Mouse (Mus musculus): ENCODE data around the gene BC037034. TPM values are rescaled to one million over a fixed set of nuclear protein-coding genes. Genes with fewer than 3 reads are reported as not detected.

The BC037034 gene
- total and polyA plus RNA-seq, 3 experiments = 4.5 to 15.4 (median 11.2) TPM

- peaks cover 8 to 30% of the 10 kb centered on the region in 2 experiments for H3K4me1 ChIP-seq (ENCODE audit: control insufficient read depth in 1 of 2, insufficient read depth in 2 of 2)
- H3K36me3 ChIP-seq (replicated peaks in 1 of 2; ENCODE audit: control insufficient read depth in 1 of 2, insufficient read depth in 1 of 2, low read length in 1 of 2) = peaks cover 22 to 49% of the 10 kb centered on the region in 2 experiments
- TF ChIP-seq NELFE (IDR thresholded peaks at IDR 0.05; ENCODE audit: low read depth, low read length) (no peak), CHD2 (IDR thresholded peaks at IDR 0.05; ENCODE audit: low read length) (no peak), CTCF (conservative IDR thresholded peaks at IDR 0.05 in 1 of 2, IDR thresholded peaks at IDR 0.05 in 1 of 2; ENCODE audit: low read depth in 2 of 2, low read length in 2 of 2) (no peak), ZC3H11A (IDR thresholded peaks at IDR 0.05; ENCODE audit: low read depth, low read length) (no peak), RAD21 (IDR thresholded peaks at IDR 0.05; ENCODE audit: low read depth, low read length) (no peak), NRF1 (IDR thresholded peaks at IDR 0.05; ENCODE audit: low read depth, low read length) (no peak), UBTF (IDR thresholded peaks at IDR 0.05; ENCODE audit: low read depth, low read length) (no peak), SMC3 (IDR thresholded peaks at IDR 0.05; ENCODE audit: low read depth, low read length) (no peak), RCOR1 (conservative IDR thresholded peaks at IDR 0.05; ENCODE audit: low read depth, low read length) (no peak)
- DNase-seq (ENCODE audit: extremely low read depth) = no peak
- no peaks in the 10 kb centered on the region for H3K27me3 ChIP-seq (replicated peaks)
- in situ Hi-C loops (cut with MboI; ENCODE audit: low pct_ligation_motif_present, low pct_unique_long_range_greater_than_20kb, low sequenced_read_pairs) = no loop called here
- no peak overlapping the region for H3K4me3 ChIP-seq (replicated peaks in 1 of 3; ENCODE audit: low read depth in 2 of 3, low read length in 2 of 3, poor library complexity in 1 of 3)
- no peak overlapping the region for H3K4me2 ChIP-seq (ENCODE audit: insufficient read depth, low read depth, poor library complexity, severe bottlenecking)
- H3K9ac ChIP-seq (ENCODE audit: insufficient read depth, low read depth) = no peak overlapping the region
- H3K79me2 ChIP-seq (replicated peaks; ENCODE audit: control insufficient read depth, extremely low read depth, insufficient read depth, poor library complexity, severe bottlenecking) = peaks cover 11% of the 10 kb centered on the region; the same call in 1 of the 2 replicates
- dilution Hi-C loops (cut with MboI; ENCODE audit: extremely low pct_ligation_motif_present, extremely low pct_unique_long_range_greater_than_20kb, low sequenced_read_pairs) = no loop called here
- H3K27ac ChIP-seq (ENCODE audit: insufficient read depth, low read depth) = no peak overlapping the region
- no peaks in the 10 kb centered on the region for H3K9me3 ChIP-seq (replicated peaks; ENCODE audit: low read length)
These were observed 1.9 kb upstream of the BC037034 start for GRCm38 (mm10) chr5:138265712-138266111.

- TF ChIP-seq JUN (IDR thresholded peaks at IDR 0.05; ENCODE audit: insufficient read depth, low read depth, low read length) (no peak), MAFK (IDR thresholded peaks at IDR 0.05; ENCODE audit: insufficient replicate concordance, low read length) (0 out of 2 replicates have a peak, but pooled peaks have one; percentile 19)
- Histone ChIP-seq H3K36me3 (replicated peaks in 1 of 2; ENCODE audit: control insufficient read depth in 1 of 2, insufficient read depth in 1 of 2, low read length in 1 of 2) (peaks cover 38 to 65% of the 10 kb centered on the region in 2 experiments), H3K79me2 (replicated peaks; ENCODE audit: control insufficient read depth, extremely low read depth, insufficient read depth, poor library complexity, severe bottlenecking) (peaks cover 11% of the 10 kb centered on the region; the same call in 1 of the 2 replicates), H3K27me3 (replicated peaks) (no peaks in the 10 kb centered on the region), H3K4me2 (ENCODE audit: insufficient read depth, low read depth, poor library complexity, severe bottlenecking) (peak overlapping the region; percentile 89), H3K4me1 (ENCODE audit: control insufficient read depth in 1 of 2, insufficient read depth in 2 of 2) (peaks cover 8 to 35% of the 10 kb centered on the region in 2 experiments), H3K4me3 (replicated peaks in 1 of 3; ENCODE audit: low read depth in 2 of 3, low read length in 2 of 3, poor library complexity in 1 of 3) (peak overlapping the region; percentile 73 to 85 (median 80)), H3K9me3 (replicated peaks; ENCODE audit: low read length) (no peaks in the 10 kb centered on the region), H3K9ac (ENCODE audit: insufficient read depth, low read depth) (peak overlapping the region; percentile 88), H3K27ac (ENCODE audit: insufficient read depth, low read depth) (no peak overlapping the region)
- in situ Hi-C loops (cut with MboI; ENCODE audit: low pct_ligation_motif_present, low pct_unique_long_range_greater_than_20kb, low sequenced_read_pairs) (no loop called here), dilution Hi-C loops (cut with MboI; ENCODE audit: extremely low pct_ligation_motif_present, extremely low pct_unique_long_range_greater_than_20kb, low sequenced_read_pairs) (no loop called here)
- DNase-seq (ENCODE audit: extremely low read depth) = no peak
These were observed 360 bp upstream of the BC037034 start for GRCm38 (mm10) chr5:138264207-138264578.

- H3K4me1 ChIP-seq (ENCODE audit: control insufficient read depth in 1 of 2, insufficient read depth in 2 of 2) = peaks cover 8 to 50% of the 10 kb centered on the region in 2 experiments
- DNase-seq (ENCODE audit: extremely low read depth) = no peak
- peak overlapping the region; percentile 73 for H3K4me2 ChIP-seq (ENCODE audit: insufficient read depth, low read depth, poor library complexity, severe bottlenecking)
- H3K27ac ChIP-seq (ENCODE audit: insufficient read depth, low read depth) = no peak overlapping the region
- peaks cover 48 to 77% of the 10 kb centered on the region in 2 experiments for H3K36me3 ChIP-seq (replicated peaks in 1 of 2; ENCODE audit: control insufficient read depth in 1 of 2, insufficient read depth in 1 of 2, low read length in 1 of 2)
- H3K4me3 ChIP-seq (replicated peaks in 1 of 3; ENCODE audit: low read depth in 2 of 3, low read length in 2 of 3, poor library complexity in 1 of 3) = peak overlapping the region; percentile 73 to 85 (median 80)
- peak overlapping the region; percentile 86 for H3K9ac ChIP-seq (ENCODE audit: insufficient read depth, low read depth)
- no peak for TF ChIP-seq SIN3A (IDR thresholded peaks at IDR 0.05; ENCODE audit: low read length)
- no peak for TF ChIP-seq MXI1 (IDR thresholded peaks at IDR 0.05; ENCODE audit: low read depth, low read length)
- no peak for TF ChIP-seq JUN (IDR thresholded peaks at IDR 0.05; ENCODE audit: insufficient read depth, low read depth, low read length)
- TF ChIP-seq MEF2A (IDR thresholded peaks at IDR 0.05; ENCODE audit: borderline replicate concordance, low read depth, low read length) = no peak
- no peak for TF ChIP-seq NELFE (IDR thresholded peaks at IDR 0.05; ENCODE audit: low read depth, low read length)
- no peak for TF ChIP-seq EP300 (IDR thresholded peaks at IDR 0.05; ENCODE audit: low read length)
- TF ChIP-seq BHLHE40 (IDR thresholded peaks at IDR 0.05; ENCODE audit: low read depth, low read length) = no peak
- TF ChIP-seq RCOR1 (conservative IDR thresholded peaks at IDR 0.05; ENCODE audit: low read depth, low read length) = no peak
- no peak for TF ChIP-seq CTCF (conservative IDR thresholded peaks at IDR 0.05 in 1 of 2, IDR thresholded peaks at IDR 0.05 in 1 of 2; ENCODE audit: low read depth in 2 of 2, low read length in 2 of 2)
- no peaks in the 10 kb centered on the region for H3K27me3 ChIP-seq (replicated peaks)
- no peaks in the 10 kb centered on the region for H3K9me3 ChIP-seq (replicated peaks; ENCODE audit: low read length)
- dilution Hi-C loops (cut with MboI; ENCODE audit: extremely low pct_ligation_motif_present, extremely low pct_unique_long_range_greater_than_20kb, low sequenced_read_pairs) (no loop called here), in situ Hi-C loops (cut with MboI; ENCODE audit: low pct_ligation_motif_present, low pct_unique_long_range_greater_than_20kb, low sequenced_read_pairs) (no loop called here)
- peaks cover 11% of the 10 kb centered on the region; the same call in 1 of the 2 replicates for H3K79me2 ChIP-seq (replicated peaks; ENCODE audit: control insufficient read depth, extremely low read depth, insufficient read depth, poor library complexity, severe bottlenecking)
These were observed 1.1 kb downstream of the BC037034 start for GRCm38 (mm10) chr5:138262582-138263240.

Data from CH12.LX (cell line).